Mouse (Mus musculus) MEL (cell line): ENCODE results near the gene Snw1. TPM values are rescaled to one million over a fixed set of nuclear protein-coding genes. Genes with fewer than 3 reads are reported as not detected.

ENCODE experiments used
- DNase-seq: peaks from one replicate; pipeline ENCODE4 v3.0.0; 2011; ENCODE audit warnings: low read depth, low spot score
- H3K27ac ChIP-seq: 2 replicates; pipeline ENCODE4 v1.5.1; 2012; ENCODE audit warnings: low read depth, mild to moderate bottlenecking, control low read depth, low read length, moderate library complexity; ENCODE audit not compliant: control insufficient read depth
- H3K27me3 ChIP-seq, 2 experiments: fragments of 150-350 bp in 1 of 2; sonication (generic) in 1 of 2; 2 replicates each; pipeline ENCODE4 v1.6.1; 2012; ENCODE audit warnings: low read length in 2 of 2, mild to moderate bottlenecking in 2 of 2, improper control_type of control experiment in 1 of 2, moderate library complexity in 1 of 2; ENCODE audit not compliant: insufficient read depth in 2 of 2, control insufficient read depth in 1 of 2
- H3K36me3 ChIP-seq, 2 experiments: 2 replicates each; pipeline ENCODE4 v1.6.1; 2012 to 2014; ENCODE audit warnings: low read length in 2 of 2, improper control_type of control experiment in 1 of 2, inconsistent platforms in 1 of 2, mild to moderate bottlenecking in 1 of 2; ENCODE audit not compliant: insufficient read depth in 2 of 2, control insufficient read depth in 1 of 2
- H3K4me1 ChIP-seq, 2 experiments: fragments of 150-350 bp in 1 of 2; sonication (generic) in 1 of 2; 2 replicates each; pipeline ENCODE4 v1.6.1; 2012; ENCODE audit warnings: low read length in 2 of 2, improper control_type of control experiment in 1 of 2, mild to moderate bottlenecking in 1 of 2; ENCODE audit not compliant: insufficient read depth in 2 of 2, control insufficient read depth in 1 of 2
- H3K4me3 ChIP-seq, 2 experiments: fragments of 150-350 bp in 1 of 2; sonication (generic) in 1 of 2; 2 replicates each; pipeline ENCODE4 v1.5.1; 2012; ENCODE audit warnings: low read depth in 2 of 2, low read length in 2 of 2, mild to moderate bottlenecking in 2 of 2, moderate library complexity in 2 of 2, control low read depth in 1 of 2, improper control_type of control experiment in 1 of 2; ENCODE audit not compliant: control insufficient read depth in 1 of 2, insufficient read depth in 1 of 2
- H3K79me2 ChIP-seq: 2 replicates; pipeline ENCODE4 v1.6.1; 2012; ENCODE audit warnings: mild to moderate bottlenecking, low read length, moderate library complexity; ENCODE audit not compliant: control insufficient read depth, poor library complexity, insufficient read depth
- H3K9ac ChIP-seq: 2 replicates; pipeline ENCODE4 v1.6.1; 2012; ENCODE audit warnings: low read depth, mild to moderate bottlenecking, control low read depth, low read length, moderate library complexity; ENCODE audit not compliant: control insufficient read depth, poor library complexity, severe bottlenecking
- H3K9me3 ChIP-seq: fragments of 150-350 bp; sonication (generic); replicated peaks from 2 replicates; pipeline ENCODE4 v1.6.1; 2012; ENCODE audit warnings: mild to moderate bottlenecking, low read length, improper control_type of control experiment, moderate library complexity; ENCODE audit not compliant: insufficient read depth
- CHD2 ChIP-seq: IDR thresholded peaks from 2 replicates; pipeline ENCODE4 v1.6.1; 2011; ENCODE audit warnings: low read length, improper control_type of control experiment
- E2F4 ChIP-seq: IDR thresholded peaks from 2 replicates; pipeline ENCODE4 v1.6.1; 2011; ENCODE audit warnings: low read depth, low read length, improper control_type of control experiment, borderline replicate concordance
- GABPA ChIP-seq: IDR thresholded peaks from 2 replicates; pipeline ENCODE4 v1.6.1; 2012; ENCODE audit warnings: low read depth, mild to moderate bottlenecking, inconsistent platforms, low read length, improper control_type of control experiment, moderate library complexity
- GATA1 ChIP-seq: IDR thresholded peaks from 2 replicates; pipeline ENCODE4 v1.6.1; 2011; ENCODE audit warnings: low read depth, low read length, improper control_type of control experiment
- MAZ ChIP-seq: IDR thresholded peaks from 2 replicates; pipeline ENCODE4 v1.6.1; 2012; ENCODE audit warnings: low read depth, mild to moderate bottlenecking, inconsistent platforms, low read length, improper control_type of control experiment
- MEF2A ChIP-seq: IDR thresholded peaks from 2 replicates; pipeline ENCODE4 v1.6.1; 2014; ENCODE audit warnings: low read depth, mild to moderate bottlenecking, inconsistent platforms, low read length, improper control_type of control experiment; ENCODE audit not compliant: poor library complexity, insufficient replicate concordance, severe bottlenecking; ENCODE audit errors: extremely low read depth
- MXI1 ChIP-seq: IDR thresholded peaks from 2 replicates; pipeline ENCODE4 v1.6.1; 2011; ENCODE audit warnings: mild to moderate bottlenecking, low read depth, low read length, improper control_type of control experiment
- NRF1 ChIP-seq: IDR thresholded peaks from 2 replicates; pipeline ENCODE4 v1.6.1; 2014; ENCODE audit warnings: low read depth, mild to moderate bottlenecking, inconsistent platforms, low read length, improper control_type of control experiment, moderate library complexity; ENCODE audit not compliant: poor library complexity, insufficient read depth, severe bottlenecking
- POLR2A ChIP-seq, 2 experiments: IDR thresholded peaks; 2 replicates each; pipeline ENCODE4 v1.6.1; 2011 to 2012; ENCODE audit warnings: low read length in 2 of 2, mild to moderate bottlenecking in 2 of 2, control low read depth in 1 of 2, improper control_type of control experiment in 1 of 2, low read depth in 1 of 2, moderate library complexity in 1 of 2; ENCODE audit not compliant: control insufficient read depth in 1 of 2, insufficient read depth in 1 of 2, poor library complexity in 1 of 2
- POLR2AphosphoS2 ChIP-seq: IDR thresholded peaks from 2 replicates; pipeline ENCODE4 v1.6.1; 2011; ENCODE audit warnings: low read length, improper control_type of control experiment
- RAD21 ChIP-seq: IDR thresholded peaks from 2 replicates; pipeline ENCODE4 v1.6.1; 2011; ENCODE audit warnings: mild to moderate bottlenecking, low read depth, low read length, improper control_type of control experiment
- TAL1 ChIP-seq: IDR thresholded peaks from 2 replicates; pipeline ENCODE4 v1.6.1; 2012; ENCODE audit warnings: mild to moderate bottlenecking, inconsistent platforms, low read length, moderate library complexity, mixed read lengths
- TBP ChIP-seq: IDR thresholded peaks from 2 replicates; pipeline ENCODE4 v1.8.0; 2011; ENCODE audit warnings: low read depth, low read length, improper control_type of control experiment
- UBTF ChIP-seq: IDR thresholded peaks from 2 replicates; pipeline ENCODE4 v1.6.1; 2012; ENCODE audit warnings: low read depth, mild to moderate bottlenecking, inconsistent platforms, low read length, improper control_type of control experiment, moderate library complexity, borderline replicate concordance; ENCODE audit not compliant: insufficient read depth
- USF1 ChIP-seq: IDR thresholded peaks from 2 replicates; pipeline ENCODE4 v1.6.1; 2014; ENCODE audit warnings: low read depth, mild to moderate bottlenecking, inconsistent platforms, low read length, improper control_type of control experiment, moderate library complexity
- USF2 ChIP-seq, 2 experiments: IDR thresholded peaks; 2 replicates each; pipeline ENCODE4 v1.6.1; 2011 to 2012; ENCODE audit warnings: improper control_type of control experiment in 2 of 2, low read length in 2 of 2, borderline replicate concordance in 1 of 2, inconsistent platforms in 1 of 2, low read depth in 1 of 2, mild to moderate bottlenecking in 1 of 2; ENCODE audit not compliant: insufficient read depth in 1 of 2
- ZKSCAN1 ChIP-seq: IDR thresholded peaks from 2 replicates; pipeline ENCODE4 v1.6.1; 2012; ENCODE audit warnings: low read depth, mild to moderate bottlenecking, inconsistent platforms, low read length, improper control_type of control experiment, moderate library complexity
- ZMIZ1 ChIP-seq: IDR thresholded peaks from 2 replicates; pipeline ENCODE4 v1.6.1; 2012; ENCODE audit warnings: low read depth, mild to moderate bottlenecking, inconsistent platforms, low read length, improper control_type of control experiment, moderate library complexity
- ZNF384 ChIP-seq: IDR thresholded peaks from 2 replicates; pipeline ENCODE4 v1.6.1; 2012; ENCODE audit warnings: low read depth, mild to moderate bottlenecking, inconsistent platforms, low read length, improper control_type of control experiment
- polyA plus RNA-seq, 2 experiments: library from polyadenylated mRNA; stranded (reverse) in 1 of 2; unstranded in 1 of 2; fragments of >175 nt in 1 of 2; fragments of >200 nt in 1 of 2; gene quantifications; 2 replicates each; pipeline versions ENCODE4 v1.2.1 to v1.2.4; 2012; ENCODE audit warnings: low replicate concordance in 2 of 2, low read depth in 1 of 2; ENCODE audit not compliant: insufficient read length in 2 of 2, insufficient read depth in 1 of 2, missing spikeins in 1 of 2
- total RNA-seq: library from RNA; depleted of rRNA; stranded (reverse); fragments of 300-350 nt; gene quantifications from 2 replicates; pipeline ENCODE4 v1.2.3, GENCODE M21; 2012

Snw1 gene
- total and polyA plus RNA-seq, 3 experiments, result 40.8 to 108 (median 92.1) TPM

DNA sequence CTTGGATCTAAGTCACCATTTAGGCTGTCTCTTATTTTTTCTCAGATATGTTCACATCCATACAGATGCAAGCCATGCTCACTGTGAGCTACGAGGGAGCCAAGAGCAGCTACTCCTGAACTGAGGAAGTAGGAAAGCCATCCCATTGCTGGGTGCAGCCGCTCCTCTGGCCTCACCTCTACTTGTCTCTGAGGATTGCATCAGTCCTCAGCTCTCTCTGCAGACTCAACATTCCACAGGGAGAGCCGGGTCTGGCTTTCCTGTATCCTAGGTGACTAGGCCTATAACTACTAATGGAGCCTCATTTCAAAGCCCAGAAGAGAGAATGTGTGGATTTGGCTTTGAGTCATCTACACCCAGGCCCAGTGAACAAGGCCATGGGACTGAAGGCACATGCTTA, 66.4 kb downstream of the Snw1 start:
- no peaks in the 10 kb centered on the region for H3K79me2 ChIP-seq
- no peak for DNase-seq
- TF ChIP-seq ZNF384 (no peak), E2F4 (no peak), RAD21 (no peak), GATA1 (no peak), MEF2A (no peak), GABPA (no peak), CHD2 (no peak), USF1 (no peak), TBP (no peak), ZMIZ1 (no peak), TAL1 (no peak), ZKSCAN1 (no peak), UBTF (no peak)
- TF ChIP-seq, all 39 proteins: peak for 0
- Histone ChIP-seq H3K36me3 (no peaks in the 10 kb centered on the region), H3K9me3 (no peaks in the 10 kb centered on the region), H3K9ac (no peak overlapping the region), H3K27ac (no peak overlapping the region), H3K4me3 (no peak overlapping the region), H3K27me3 (no peaks in the 10 kb centered on the region), H3K4me1 (peaks cover 0 to 2% of the 10 kb centered on the region in 2 experiments; a peak in 1 of 4 replicates)

DNA sequence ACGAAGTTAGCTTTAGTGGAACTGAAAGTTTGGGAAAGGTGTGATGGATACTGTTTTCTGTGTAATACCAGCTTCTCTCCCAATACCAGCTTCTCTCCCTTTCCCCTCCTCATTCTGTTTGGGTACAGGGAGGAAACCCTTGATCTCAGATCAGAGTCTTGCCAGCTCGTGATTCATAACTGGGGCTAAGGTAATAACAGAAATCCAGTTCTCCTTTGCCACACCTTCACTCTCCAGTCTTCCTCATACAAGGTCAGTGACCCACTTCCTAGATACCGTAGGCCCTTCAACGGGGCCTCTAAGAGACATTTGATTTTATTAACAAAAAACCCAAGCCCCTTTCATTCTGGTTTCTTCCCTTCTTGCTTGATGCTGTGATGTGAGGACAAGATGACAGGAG, 66.9 kb downstream of the Snw1 start:
- DNase-seq, result no peak
- H3K79me2 ChIP-seq, result no peaks in the 10 kb centered on the region
- no peak overlapping the region for H3K27ac ChIP-seq
- H3K9me3 ChIP-seq, result no peaks in the 10 kb centered on the region
- no peaks in the 10 kb centered on the region for H3K27me3 ChIP-seq
- H3K4me1 ChIP-seq, result no peaks in the 10 kb centered on the region; a peak in 1 of 4 replicates
- no peak overlapping the region for H3K4me3 ChIP-seq
- H3K36me3 ChIP-seq, result no peaks in the 10 kb centered on the region
- no peak overlapping the region for H3K9ac ChIP-seq
- TF ChIP-seq POLR2AphosphoS2, result no peak
- TF ChIP-seq MXI1, result no peak
- no peak for TF ChIP-seq CHD2
- no peak for TF ChIP-seq MAZ
- TF ChIP-seq ZMIZ1, result no peak

- Histone ChIP-seq H3K9me3 (no peaks in the 10 kb centered on the region), H3K36me3 (no peaks in the 10 kb centered on the region), H3K4me1 (no peaks in the 10 kb centered on the region), H3K9ac (no peak overlapping the region), H3K79me2 (no peaks in the 10 kb centered on the region), H3K27ac (no peak overlapping the region), H3K27me3 (no peaks in the 10 kb centered on the region), H3K4me3 (no peak overlapping the region)
- TF ChIP-seq TBP (no peak), NRF1 (no peak), UBTF (no peak), POLR2A (IDR thresholded peaks at IDR 0.05; ENCODE audit: control insufficient read depth in 1 of 2, insufficient read depth in 1 of 2, low read depth in 1 of 2, low read length in 2 of 2, poor library complexity in 1 of 2) (no peak), USF2 (IDR thresholded peaks at IDR 0.05; ENCODE audit: borderline replicate concordance in 1 of 2, insufficient read depth in 1 of 2, low read depth in 1 of 2, low read length in 2 of 2) (no peak)
- no peak for DNase-seq
Observed at GRCm38 (mm10) chr12:87401883-87402282, 70.2 kb downstream of the Snw1 start.
